Mouse (Mus musculus): ENCODE results near the gene Tfr2. TPM values are rescaled to one million over a fixed set of nuclear protein-coding genes. Genes with fewer than 3 reads are reported as not detected.

Tfr2 gene
- total RNA-seq, 2 experiments from 2014 or later: 22.4 to 23.0 TPM

DNA sequence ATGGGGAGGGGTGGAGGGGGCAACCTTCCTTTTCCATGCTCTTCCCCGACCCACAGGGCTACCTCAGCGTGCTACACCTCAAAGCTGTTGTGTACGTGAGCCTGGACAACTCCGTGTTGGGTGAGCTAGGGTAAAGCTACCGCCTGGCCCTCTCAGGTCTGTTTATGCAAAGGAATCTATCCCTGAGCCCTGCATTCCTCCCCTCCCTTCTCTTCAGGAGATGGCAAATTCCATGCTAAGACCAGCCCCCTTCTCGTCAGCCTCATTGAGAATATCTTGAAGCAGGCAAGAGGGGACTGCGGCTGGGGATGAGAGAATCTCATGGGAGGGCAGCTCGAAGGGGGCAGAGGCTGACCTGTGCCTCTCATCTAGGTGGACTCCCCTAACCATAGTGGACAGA lies 13.1 kb downstream of the Tfr2 start:
- no peak for DNase-seq (ENCODE audit: low spot score in 2 of 2)

GRCm38 (mm10) chr5:137583670-137584169 lies 14.1 kb downstream of the Tfr2 start:
- DNase-seq (ENCODE audit: low spot score in 2 of 2): peak; percentile 64 to 75

GRCm38 (mm10) chr5:137584976-137585375 lies 15.3 kb downstream of the Tfr2 start:
- peak; percentile 67 to 75 for DNase-seq (ENCODE audit: low spot score in 2 of 2)

- DNase-seq (ENCODE audit: low spot score in 2 of 2): no peak
Measured at GRCm38 (mm10) chr5:137590507-137590906, 20.9 kb downstream of the Tfr2 start.

DNA sequence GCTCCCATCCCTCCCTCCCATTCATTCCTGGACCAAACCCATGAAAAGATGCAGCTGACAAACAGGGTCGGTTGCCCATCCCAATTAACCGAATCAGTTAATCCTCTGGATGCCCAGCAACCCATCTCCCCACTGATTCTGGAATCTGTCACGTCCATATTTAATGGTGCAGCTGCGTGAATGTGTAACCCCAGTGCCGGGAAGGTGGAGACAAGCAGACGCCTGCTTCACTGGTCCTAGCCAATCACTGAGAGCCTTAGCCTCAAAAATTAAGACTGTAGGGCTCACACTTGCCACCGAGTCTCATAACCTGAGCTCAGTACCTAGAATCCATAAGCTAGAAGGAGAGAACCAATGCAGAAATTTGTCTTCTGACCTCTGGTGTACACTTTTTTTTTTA lies 26.3 kb downstream of the Tfr2 start:
- no peak for DNase-seq (ENCODE audit: low spot score in 2 of 2)

GRCm38 (mm10) chr5:137596601-137597261 lies 27.1 kb downstream of the Tfr2 start:
- DNase-seq (ENCODE audit: low spot score in 2 of 2): no peak

DNA sequence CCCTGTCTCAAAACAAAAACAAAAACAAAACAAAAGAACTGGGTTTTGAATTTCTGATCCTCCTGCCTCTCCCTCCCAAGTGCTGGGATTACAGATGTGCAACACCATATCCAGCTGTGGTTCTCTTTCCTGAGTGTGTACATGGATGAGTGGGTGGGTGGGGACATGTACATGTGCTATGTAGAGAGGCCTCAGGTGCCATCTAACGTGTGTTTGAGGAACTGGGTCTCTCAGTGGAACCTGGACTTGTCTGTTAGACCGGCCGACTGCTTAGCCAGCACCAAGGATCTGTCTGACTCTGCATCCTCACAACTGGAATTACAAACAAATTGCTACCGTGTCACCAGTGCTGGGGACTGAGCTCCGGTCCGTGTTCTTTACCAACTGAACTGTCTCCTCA lies 28.0 kb downstream of the Tfr2 start:
- DNase-seq (ENCODE audit: low spot score in 2 of 2): no peak

DNA sequence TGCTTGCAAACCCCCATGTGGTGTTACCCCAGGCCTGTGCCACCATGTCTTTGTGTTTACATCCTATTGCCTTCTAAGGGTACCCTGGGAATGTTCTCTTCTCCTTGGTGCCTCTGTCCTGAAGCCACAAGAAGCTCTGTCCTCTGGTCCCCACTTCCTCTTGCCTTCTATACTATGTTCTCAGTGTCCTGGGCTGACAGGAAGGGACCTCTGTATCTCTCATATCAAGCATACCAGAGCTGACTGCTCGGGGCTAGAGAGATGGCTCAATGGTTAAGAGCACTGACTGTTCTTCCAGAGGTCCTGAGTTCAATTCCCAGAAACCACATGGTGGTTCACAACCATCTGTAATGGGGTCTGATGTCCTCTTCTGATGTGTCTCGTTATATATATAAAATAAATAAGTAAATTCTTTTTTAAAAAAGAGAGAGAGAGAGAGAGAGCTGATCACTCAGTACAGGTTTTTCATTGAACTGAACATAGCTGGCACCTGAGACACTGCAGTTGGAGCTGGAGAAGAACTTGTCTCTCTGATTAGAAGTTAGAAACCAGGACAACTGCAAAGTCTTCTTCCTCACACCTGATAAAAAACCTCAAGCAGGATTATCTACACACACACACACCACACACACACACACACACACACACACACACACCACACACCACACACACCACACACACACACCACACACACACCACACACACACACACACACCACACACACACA lies 28.6 kb downstream of the Tfr2 start:
- DNase-seq (ENCODE audit: low spot score in 2 of 2): no peak

DNA sequence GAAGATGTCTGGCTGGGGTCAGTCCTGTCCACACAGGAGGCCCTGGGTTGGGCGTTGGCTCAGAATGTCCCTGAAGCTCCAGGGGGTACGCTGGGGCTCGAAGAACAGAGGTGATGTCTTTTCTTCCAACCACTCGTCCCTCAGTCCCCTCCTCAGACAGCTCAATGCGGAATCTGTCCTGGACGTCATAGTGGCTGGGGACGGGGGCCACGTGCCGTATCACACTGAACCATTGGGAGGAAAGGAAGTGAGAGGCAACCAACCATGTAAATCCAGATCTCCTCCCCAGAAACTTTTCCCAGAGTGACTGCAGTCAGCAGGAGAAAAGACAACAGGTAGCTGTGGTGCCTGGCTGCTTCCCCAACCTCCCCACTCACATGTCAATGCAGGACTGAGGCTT lies 30.0 kb downstream of the Tfr2 start:
- no peak for DNase-seq (ENCODE audit: low spot score in 2 of 2)

GRCm38 (mm10) chr5:137600281-137600618 lies 30.6 kb downstream of the Tfr2 start:
- no peak for DNase-seq (ENCODE audit: low spot score in 2 of 2)

DNA sequence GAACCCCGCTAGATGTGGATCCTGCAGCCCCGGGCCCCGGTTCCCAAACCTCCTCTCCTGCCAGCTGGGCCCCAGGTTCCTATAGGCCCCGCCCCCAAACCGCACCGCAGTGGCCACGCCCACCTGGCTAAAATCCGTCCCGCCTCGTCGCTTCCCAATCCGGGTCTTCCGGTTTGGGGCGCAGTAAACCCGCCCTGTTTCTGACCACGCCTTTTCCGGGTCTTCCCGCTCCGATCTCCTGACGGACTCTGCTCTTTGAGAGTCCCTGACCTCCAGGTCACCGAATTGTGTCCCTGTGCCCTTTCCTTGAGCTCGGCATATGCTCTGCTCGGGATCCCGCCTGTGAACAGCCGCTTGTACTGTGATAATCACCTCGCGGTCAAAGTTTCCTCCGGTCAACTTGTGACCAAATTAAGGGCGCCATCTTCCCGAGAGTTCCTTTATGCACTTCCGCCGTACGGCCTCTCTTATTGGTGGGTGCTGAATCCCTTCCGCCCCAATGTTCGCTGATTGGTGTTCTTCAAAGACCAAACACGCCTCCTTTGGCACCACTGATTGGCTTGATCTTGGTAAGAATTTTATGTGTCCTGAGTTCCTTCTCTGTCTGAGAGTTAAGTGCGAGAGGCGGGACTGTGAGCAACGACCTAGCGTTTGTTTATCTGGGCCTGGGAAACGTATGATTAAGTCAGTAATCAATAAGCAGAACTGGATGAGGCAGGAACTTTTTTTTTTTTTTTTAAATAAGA lies 31.2 kb downstream of the Tfr2 start, which contains the start of gene Mospd3:
Gene Mospd3 (minus strand): TSS at position 440 of the 746 bp plus-strand sequence.
- DNase-seq (ENCODE audit: low spot score in 2 of 2): peak; percentile 95 to 96

- no peak for DNase-seq (ENCODE audit: low spot score in 2 of 2)
Measured at GRCm38 (mm10) chr5:137601365-137601729, 31.7 kb downstream of the Tfr2 start.

DNA sequence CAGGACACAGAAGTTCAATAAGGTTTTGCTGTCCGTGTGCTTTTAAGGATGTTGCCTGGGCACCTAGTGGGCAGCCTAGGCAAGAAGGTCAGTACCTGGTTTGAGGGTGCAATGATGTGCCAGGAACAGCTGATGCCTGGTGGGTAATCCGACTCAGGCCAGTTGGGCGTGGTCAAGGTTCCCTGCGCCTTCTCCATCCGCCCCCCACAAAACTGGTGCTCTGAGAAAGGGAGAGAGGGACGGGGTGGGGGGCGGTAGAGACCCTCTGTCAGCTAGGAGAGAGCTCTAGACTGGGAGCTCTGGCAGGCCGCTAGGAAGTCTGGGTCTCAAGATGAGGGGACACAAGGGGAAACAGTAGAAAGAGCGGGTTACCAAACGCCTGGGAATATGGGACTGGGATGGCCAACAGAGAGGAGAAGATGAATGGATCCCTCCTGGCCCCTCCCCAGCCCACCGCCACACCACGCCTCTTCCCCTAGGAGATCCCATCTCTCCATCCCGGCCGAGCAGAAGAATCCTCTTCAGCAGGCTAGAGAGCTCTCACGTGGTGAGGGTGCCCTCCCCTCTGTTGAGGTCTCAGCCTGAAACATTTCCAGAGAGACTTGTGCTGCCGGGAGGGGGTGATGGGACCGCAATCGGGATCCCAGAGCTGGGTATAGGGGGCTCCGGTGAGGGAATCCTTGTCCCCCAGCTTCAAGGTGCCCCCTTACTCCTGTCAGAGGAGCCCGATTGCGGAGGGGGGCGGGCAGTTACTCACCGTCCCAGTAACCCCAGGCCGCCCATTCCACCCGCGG lies 38.4 kb downstream of the Tfr2 start:
- DNase-seq (ENCODE audit: low spot score in 2 of 2): no peak

DNA sequence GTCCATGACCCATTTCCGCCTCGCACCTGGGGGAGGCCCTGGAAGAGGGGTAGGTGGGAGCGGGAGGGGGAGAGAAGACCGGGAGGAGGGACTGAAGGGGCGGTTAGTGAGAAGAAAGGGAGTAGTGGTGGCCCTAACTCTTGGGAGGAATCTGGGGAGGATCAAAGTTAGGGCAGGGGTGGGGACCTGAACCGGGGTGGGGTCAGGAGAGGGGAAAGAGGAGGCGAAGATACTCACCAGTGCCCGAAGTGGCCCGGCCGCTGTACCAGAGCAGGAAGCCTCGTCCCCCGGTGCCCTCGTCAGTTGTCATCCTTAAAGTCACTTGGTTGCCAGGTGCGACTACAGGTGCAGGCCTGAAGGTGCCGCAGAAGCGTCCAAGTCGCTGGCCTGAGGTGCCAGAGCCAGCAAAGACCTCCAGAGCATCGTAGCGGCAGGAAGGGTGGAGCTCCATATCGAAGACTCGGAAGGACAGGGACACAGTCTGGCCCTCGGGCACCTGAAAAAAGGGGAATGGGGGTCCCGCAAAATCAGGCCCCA lies 39.1 kb downstream of the Tfr2 start:
- no peak for DNase-seq (ENCODE audit: low spot score in 2 of 2)

DNA sequence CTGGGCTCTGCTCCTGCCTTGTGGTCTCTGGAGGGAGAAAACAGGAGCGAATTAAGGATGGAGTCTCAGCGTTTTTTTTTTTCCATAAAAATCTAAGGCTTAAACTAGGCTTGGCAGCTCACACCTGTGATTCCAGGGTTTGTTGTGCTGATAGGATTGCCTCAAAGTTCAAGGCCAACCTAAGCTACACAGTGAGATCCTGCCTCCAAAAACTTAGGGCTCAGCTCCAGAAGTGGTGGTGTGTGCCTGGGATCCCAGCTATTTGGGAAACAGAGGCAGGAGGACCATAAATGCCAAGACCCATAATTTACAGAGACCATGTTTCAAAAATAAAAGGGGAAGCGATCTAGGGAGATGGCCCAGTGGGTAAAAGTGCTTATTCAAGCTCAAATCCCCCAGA lies 39.7 kb downstream of the Tfr2 start:
- no peak for DNase-seq (ENCODE audit: low spot score in 2 of 2)

- no peak for DNase-seq (ENCODE audit: low spot score in 2 of 2)
Measured at GRCm38 (mm10) chr5:137610056-137610455, 40.4 kb downstream of the Tfr2 start.

- DNase-seq (ENCODE audit: low spot score in 2 of 2): no peak
Measured at GRCm38 (mm10) chr5:137610548-137611244, 41.1 kb downstream of the Tfr2 start.

GRCm38 (mm10) chr5:137611245-137611602 lies 41.6 kb downstream of the Tfr2 start:
- no peak for DNase-seq (ENCODE audit: low spot score in 2 of 2)

DNA sequence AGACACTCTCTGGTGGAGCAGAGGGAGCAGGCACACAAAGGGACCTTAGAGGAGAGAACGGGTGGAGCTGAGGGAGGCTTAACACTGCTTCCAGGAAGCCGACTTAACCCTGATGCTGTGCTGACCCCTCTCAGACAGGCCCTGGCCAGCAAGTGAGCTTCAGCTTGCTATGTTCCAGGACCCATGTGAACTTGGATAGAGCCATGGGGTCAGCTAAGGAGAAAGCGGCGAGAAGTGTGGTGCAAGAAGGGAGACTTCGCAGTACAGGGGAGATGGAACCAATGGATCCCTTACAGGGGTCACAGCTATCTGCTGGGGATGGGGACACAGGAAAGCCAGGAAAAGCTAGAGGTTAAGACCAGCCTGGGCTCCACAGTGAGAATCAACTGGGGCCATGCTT lies 43.4 kb downstream of the Tfr2 start:
- no peak for DNase-seq (ENCODE audit: low spot score in 2 of 2)

- no peak for DNase-seq (ENCODE audit: low spot score in 2 of 2)
Measured at GRCm38 (mm10) chr5:137613550-137613949, 43.9 kb downstream of the Tfr2 start, which contains the start of gene Pcolce. Gene Pcolce, minus strand, starts transcription at chr5:137613784.

Measured in layer of hippocampus, postnatal 10 days (tissue).